Mouse (Mus musculus) adrenal gland, postnatal 10 days (tissue): ENCODE measurements at regions not wholly inside any gene's neighbourhood (a gene's known extent, or its start where the extent isn't known, plus 50 kb on each side); places are given as distances from the start of the nearest gene placed in this dataset.
"Not testable (repeated sequence)": the region's sequence is repeated elsewhere in the genome, so short reads cannot be mapped to it uniquely, and the experiment has no call there.

Source experiments
- DNase-seq: peaks from one replicate; pipeline ENCODE4 v3.0.0; 2021; ENCODE audit warnings: mixed read lengths

DNA sequence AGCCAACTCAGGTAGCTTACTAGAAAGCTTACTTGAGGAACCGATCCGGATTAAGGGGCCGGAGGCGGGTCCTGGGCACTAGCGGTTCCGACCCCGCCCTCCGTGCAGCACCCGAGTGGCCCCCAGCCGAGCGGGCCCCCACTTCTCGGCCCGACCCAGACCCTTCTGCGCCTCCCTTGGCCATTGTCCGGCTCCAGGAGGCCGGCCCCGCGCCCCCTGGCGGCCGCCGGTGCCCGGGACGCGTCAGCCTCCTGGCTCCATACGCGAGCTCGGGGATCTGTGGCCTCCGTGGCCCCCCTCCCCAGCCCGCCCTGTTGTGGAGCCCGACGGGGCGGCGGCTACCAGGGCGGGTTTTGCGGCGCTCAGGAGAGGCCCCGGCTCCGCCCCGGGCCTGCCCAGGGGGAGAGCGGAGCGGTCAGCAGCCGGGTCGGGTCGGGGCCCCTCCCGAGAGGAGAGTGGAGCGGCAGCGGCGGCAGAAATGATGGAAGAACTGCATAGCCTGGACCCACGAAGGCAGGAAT, 94.3 kb upstream of the Zfp986 start:
- DNase-seq: peak; percentile 60

DNA sequence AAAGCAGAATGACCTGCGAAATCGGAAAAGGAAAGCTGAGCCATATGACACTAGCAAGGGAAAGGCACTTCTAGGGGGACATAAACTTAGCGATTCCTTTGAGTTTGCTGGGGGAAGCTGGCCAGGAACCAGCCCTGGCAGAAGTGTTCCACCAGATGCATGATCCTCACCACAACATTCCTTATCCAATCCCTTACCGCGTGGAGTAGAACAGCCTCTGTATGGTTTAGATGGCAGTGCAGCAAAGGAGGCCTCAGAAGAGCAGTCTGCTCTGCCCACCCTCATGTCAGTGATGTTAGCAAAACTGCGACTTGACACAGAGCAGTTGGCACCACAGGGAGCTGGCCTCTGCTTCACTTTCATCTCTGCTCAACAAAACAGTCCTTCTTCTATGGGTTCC, 93.7 kb upstream of the Zfp986 start:
- DNase-seq: not testable (repeated sequence)

DNA sequence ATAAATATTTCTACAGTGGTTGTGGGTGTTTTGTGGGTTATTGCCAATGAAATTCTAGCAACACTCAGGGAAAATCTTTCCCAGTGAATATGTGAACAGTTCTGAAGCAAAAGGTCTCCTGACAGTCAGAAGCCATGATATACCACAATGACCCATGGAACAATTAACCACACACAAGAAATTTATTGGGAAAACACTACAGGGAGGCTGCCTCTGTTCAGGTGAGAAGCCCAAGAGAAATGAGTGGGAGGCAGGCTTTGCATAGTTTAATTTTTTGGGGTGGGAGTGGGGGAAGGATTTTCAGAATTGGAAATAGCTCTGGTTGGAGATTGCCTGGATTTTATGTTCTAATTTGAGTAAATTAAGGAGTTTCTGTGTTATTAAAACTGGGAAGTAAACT, 92.1 kb upstream of the Zfp986 start:
- not testable (repeated sequence) for DNase-seq

DNA sequence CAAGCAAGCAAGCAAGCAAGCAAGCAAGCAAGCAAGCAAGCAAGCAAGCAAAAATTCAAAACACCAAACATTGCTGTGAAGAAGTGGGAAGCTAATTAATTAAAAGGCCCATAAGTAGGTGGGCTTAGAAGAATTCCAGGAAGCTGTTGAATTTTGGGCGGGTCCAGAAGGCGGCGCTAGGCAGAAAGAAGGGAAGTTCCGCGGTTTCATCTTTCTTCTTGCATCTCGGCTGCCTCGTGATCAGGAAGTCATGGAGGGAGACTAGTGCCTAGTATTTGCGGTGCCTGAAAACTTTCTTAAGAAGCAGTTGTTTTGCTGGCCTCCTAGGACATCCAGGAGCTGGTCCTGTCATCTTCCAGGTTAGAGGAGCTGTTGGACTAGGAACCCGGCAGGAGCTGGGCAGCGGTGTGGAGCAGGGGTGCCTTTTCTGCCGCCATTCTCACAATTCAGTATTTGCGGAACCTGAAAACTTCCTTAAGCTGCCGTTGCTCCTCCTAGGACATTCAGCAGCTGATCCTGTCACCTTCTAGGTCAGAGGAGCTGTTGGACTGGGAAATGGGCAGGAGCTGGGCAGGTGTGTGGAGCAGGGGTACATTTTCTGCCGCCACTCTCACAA, 87.2 kb upstream of the Zfp986 start:
- not testable (repeated sequence) for DNase-seq

DNA sequence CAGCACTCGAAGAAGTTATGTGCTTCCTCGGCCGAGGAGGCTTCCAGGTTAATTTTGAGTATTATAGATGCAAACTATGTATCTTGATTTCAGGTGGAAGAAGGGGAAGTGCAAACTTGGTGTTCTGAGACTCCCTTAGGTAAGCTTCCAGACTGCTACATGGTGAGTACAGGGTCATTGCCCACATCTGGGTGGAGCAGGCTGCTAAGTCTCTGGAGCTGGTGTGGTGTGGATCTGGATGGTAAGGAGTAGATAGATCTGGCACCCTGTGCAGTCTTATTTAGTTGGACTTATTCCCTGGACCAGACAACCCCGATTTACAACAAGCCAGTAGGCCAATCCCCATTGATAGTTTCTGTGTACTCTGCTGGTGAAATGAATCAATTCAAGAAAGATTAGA, 53.9 kb upstream of the Zfp986 start:
- not testable (repeated sequence) for DNase-seq
